Mouse (Mus musculus) hindbrain, embryonic 11.5 days (tissue): ENCODE measurements around the gene Evi5. TPM values are rescaled to one million over a fixed set of nuclear protein-coding genes. Genes with fewer than 3 reads are reported as not detected.

ENCODE experiments used
- ATAC-seq: fragments of 200-750 bp; cut with Nextera tagmentation; 2 replicates; pipeline ENCODE4 v1.8.0; 2017; ENCODE audit warnings: mild to moderate bottlenecking, moderate TSS enrichment, moderate library complexity; ENCODE audit not compliant: low FRiP score
- DNase-seq: peaks from one replicate; pipeline ENCODE4 v3.0.0-alpha.2; 2015; ENCODE audit warnings: low spot score
- H3K27ac ChIP-seq: fragments of 300-500 bp; sonication (generic); 2 replicates; pipeline ENCODE4 v1.5.1; 2014; ENCODE audit warnings: mild to moderate bottlenecking, low read depth, low read length
- H3K27me3 ChIP-seq: fragments of 300-500 bp; sonication (generic); 2 replicates; pipeline ENCODE4 v1.6.1; 2014; ENCODE audit warnings: mild to moderate bottlenecking, low read length, moderate library complexity, mixed read lengths; ENCODE audit not compliant: control insufficient read depth, insufficient read depth
- H3K36me3 ChIP-seq: fragments of 300-500 bp; sonication (generic); 2 replicates; pipeline ENCODE4 v1.6.1; 2014; ENCODE audit warnings: mild to moderate bottlenecking, low read length, moderate library complexity, mixed read lengths; ENCODE audit not compliant: control insufficient read depth, insufficient read depth
- H3K4me1 ChIP-seq: fragments of 300-500 bp; sonication (generic); replicated peaks from 2 replicates; pipeline ENCODE4 v1.6.1; 2014; ENCODE audit warnings: low read length, mixed read lengths; ENCODE audit not compliant: control insufficient read depth, insufficient read depth
- H3K4me2 ChIP-seq: fragments of 300-500 bp; sonication (generic); replicated peaks from 2 replicates; pipeline ENCODE4 v1.6.1; 2014; ENCODE audit warnings: mild to moderate bottlenecking, low read depth, low read length
- H3K4me3 ChIP-seq: fragments of 300-500 bp; sonication (generic); 2 replicates; pipeline ENCODE4 v1.5.1; 2014; ENCODE audit warnings: low read depth, low read length
- H3K9ac ChIP-seq: fragments of 300-500 bp; sonication (generic); 2 replicates; pipeline ENCODE4 v1.6.1; 2014; ENCODE audit warnings: low read depth, low read length
- H3K9me3 ChIP-seq: fragments of 300-500 bp; sonication (generic); 2 replicates; pipeline ENCODE4 v1.6.1; 2016; ENCODE audit warnings: low read length; ENCODE audit not compliant: control insufficient read depth
- WGBS: fragments of 180-500 bp; shearing (Covaris S2); extraction: QIAGEN DNeasy Blood & Tissue Kit; methylation state at CpG from one replicate; pipeline ENCODE4 v1.1.7; 2014; 5-methylcytosine and 5-hydroxymethylcytosine counted together
- polyA plus RNA-seq: library from polyadenylated mRNA; unstranded; fragments of >200 nt; fragmentation: Nextera tagmentation; extraction: Ambion mirVana; gene quantifications from 2 replicates; pipeline ENCODE4 v1.2.1, GENCODE M21; 2014

The Evi5 gene
- polyA plus RNA-seq, 1 experiment from 2014 or later: 59.5 TPM

- 91% methylated on average over 4 of the region's 4 CpGs for WGBS
- Histone ChIP-seq H3K9me3 (no peaks in the 10 kb centered on the region), H3K27ac (no peak overlapping the region), H3K27me3 (no peaks in the 10 kb centered on the region), H3K4me2 (no peak overlapping the region), H3K36me3 (no peaks in the 10 kb centered on the region), H3K4me3 (no peak overlapping the region), H3K9ac (no peak overlapping the region), H3K4me1 (no peaks in the 10 kb centered on the region)
- no peak for DNase-seq
- no peak for ATAC-seq
Observed at GRCm38 (mm10) chr5:107705756-107706155, 169.2 kb downstream of the Evi5 start.

GRCm38 (mm10) chr5:107703207-107703763 is 171.6 kb downstream of the Evi5 start:
- 87% methylated on average over 6 of the region's 6 CpGs for whole genome bisulfite sequencing

GRCm38 (mm10) chr5:107701658-107702057 is 173.2 kb downstream of the Evi5 start:
- Histone ChIP-seq H3K4me1 (no peaks in the 10 kb centered on the region), H3K27ac (no peak overlapping the region), H3K9me3 (no peaks in the 10 kb centered on the region), H3K27me3 (no peaks in the 10 kb centered on the region), H3K9ac (no peak overlapping the region), H3K4me2 (no peak overlapping the region), H3K4me3 (no peak overlapping the region), H3K36me3 (no peaks in the 10 kb centered on the region)
- 90% methylated on average over 9 of the region's 9 CpGs for WGBS
- no peak for DNase-seq
- ATAC-seq: no peak

More at GRCm38 (mm10) chr5:107703207-107703763, 171.6 kb downstream of the Evi5 start:
- Histone ChIP-seq H3K27ac (no peak overlapping the region), H3K9me3 (no peaks in the 10 kb centered on the region), H3K4me3 (no peak overlapping the region), H3K4me2 (no peak overlapping the region), H3K4me1 (no peaks in the 10 kb centered on the region), H3K9ac (no peak overlapping the region), H3K27me3 (no peaks in the 10 kb centered on the region), H3K36me3 (no peaks in the 10 kb centered on the region)
- ATAC-seq (no peak), DNase-seq (no peak)

- Histone ChIP-seq H3K4me3 (no peak overlapping the region), H3K27me3 (no peaks in the 10 kb centered on the region), H3K9ac (no peak overlapping the region), H3K36me3 (no peaks in the 10 kb centered on the region), H3K4me2 (no peak overlapping the region), H3K27ac (no peak overlapping the region), H3K9me3 (no peaks in the 10 kb centered on the region), H3K4me1 (no peaks in the 10 kb centered on the region)
- ATAC-seq: no peak
- DNase-seq: no peak
- 96% methylated on average over 10 of the region's 10 CpGs for WGBS
Observed at GRCm38 (mm10) chr5:107700873-107701272, 174.0 kb downstream of the Evi5 start.

GRCm38 (mm10) chr5:107698888-107699287 is 176.0 kb downstream of the Evi5 start:
- H3K9ac ChIP-seq: no peak overlapping the region
- no peak for DNase-seq
- no peaks in the 10 kb centered on the region for H3K36me3 ChIP-seq
- no peak overlapping the region for H3K4me2 ChIP-seq
- WGBS: 82% methylated on average over 8 of the region's 8 CpGs
- H3K27ac ChIP-seq: no peak overlapping the region
- no peaks in the 10 kb centered on the region for H3K27me3 ChIP-seq
- no peak overlapping the region for H3K4me3 ChIP-seq
- H3K4me1 ChIP-seq: no peaks in the 10 kb centered on the region
- H3K9me3 ChIP-seq: no peaks in the 10 kb centered on the region
- no peak for ATAC-seq

- Histone ChIP-seq H3K27me3 (no peaks in the 10 kb centered on the region), H3K4me3 (no peak overlapping the region), H3K9ac (no peak overlapping the region), H3K9me3 (no peaks in the 10 kb centered on the region), H3K4me1 (no peaks in the 10 kb centered on the region), H3K36me3 (no peaks in the 10 kb centered on the region), H3K27ac (no peak overlapping the region), H3K4me2 (no peak overlapping the region)
- WGBS: 94% methylated on average over 3 of the region's 3 CpGs
- ATAC-seq (no peak), DNase-seq (no peak)
Observed at GRCm38 (mm10) chr5:107695019-107695418, 179.9 kb downstream of the Evi5 start.

Other genes starting within 250 kb of the Evi5 start
- gene Gfi1, start 149.1 kb downstream of the Evi5 start, polyA plus RNA-seq: 0.07 and 0.12 TPM in 2 replicates
- gene Ube2d2b, start 45.0 kb downstream of the Evi5 start, polyA plus RNA-seq: 0.46 TPM in 1 of 2 replicates, not detected in the other
- gene Rpl5, start 25.4 kb upstream of the Evi5 start, polyA plus RNA-seq: 79.5 and 83.0 TPM in 2 replicates
- 24.8 and 28.5 TPM in 2 replicates for gene Fam69a, start 112.0 kb upstream of the Evi5 start, polyA plus RNA-seq
- gene Mtf2, start 190.6 kb upstream of the Evi5 start, polyA plus RNA-seq: 151 and 155 TPM in 2 replicates